Mouse (Mus musculus) testis, adult 2 months (tissue): ENCODE measurements at regions not wholly inside any gene's neighbourhood (a gene's known extent, or its start where the extent isn't known, plus 50 kb on each side); places are given as distances from the start of the nearest gene placed in this dataset.
A peak's percentile ranks its signal among the peaks of the same experiment; 100 is the strongest.

ENCODE experiments used
- H3K27ac ChIP-seq: fragments of 200-500 bp; 2 replicates; pipeline ENCODE4 v1.5.1; 2012; ENCODE audit warnings: low read depth, low read length; ENCODE audit not compliant: control insufficient read depth, insufficient read depth
- H3K27me3 ChIP-seq: fragments of 200-500 bp; 2 replicates; pipeline ENCODE4 v1.6.1; 2012; ENCODE audit warnings: mild to moderate bottlenecking, low read length, moderate library complexity; ENCODE audit not compliant: control insufficient read depth, insufficient read depth
- H3K36me3 ChIP-seq: fragments of 200-500 bp; 2 replicates; pipeline ENCODE4 v1.6.1; 2012; ENCODE audit warnings: mild to moderate bottlenecking, low read length; ENCODE audit not compliant: control insufficient read depth, insufficient read depth
- H3K4me1 ChIP-seq: fragments of 200-500 bp; 2 replicates; pipeline ENCODE4 v1.6.1; 2012; ENCODE audit warnings: low read length; ENCODE audit not compliant: control insufficient read depth, insufficient read depth
- H3K4me3 ChIP-seq: fragments of 200-500 bp; 2 replicates; pipeline ENCODE4 v1.5.1; 2012; ENCODE audit warnings: low read depth, mild to moderate bottlenecking, low read length, moderate library complexity, mixed read lengths; ENCODE audit not compliant: control insufficient read depth
- CTCF ChIP-seq: fragments of 200-500 bp; IDR thresholded peaks from 2 replicates; pipeline ENCODE4 v1.5.1; 2012; ENCODE audit warnings: low read depth, mild to moderate bottlenecking, inconsistent platforms, low read length, moderate library complexity; ENCODE audit not compliant: control insufficient read depth, insufficient read depth, insufficient replicate concordance
- POLR2A ChIP-seq: fragments of 200-500 bp; IDR thresholded peaks from 2 replicates; pipeline ENCODE4 v1.6.1; 2012; ENCODE audit warnings: low read depth, mild to moderate bottlenecking, inconsistent platforms, low read length, moderate library complexity; ENCODE audit not compliant: control insufficient read depth

DNA sequence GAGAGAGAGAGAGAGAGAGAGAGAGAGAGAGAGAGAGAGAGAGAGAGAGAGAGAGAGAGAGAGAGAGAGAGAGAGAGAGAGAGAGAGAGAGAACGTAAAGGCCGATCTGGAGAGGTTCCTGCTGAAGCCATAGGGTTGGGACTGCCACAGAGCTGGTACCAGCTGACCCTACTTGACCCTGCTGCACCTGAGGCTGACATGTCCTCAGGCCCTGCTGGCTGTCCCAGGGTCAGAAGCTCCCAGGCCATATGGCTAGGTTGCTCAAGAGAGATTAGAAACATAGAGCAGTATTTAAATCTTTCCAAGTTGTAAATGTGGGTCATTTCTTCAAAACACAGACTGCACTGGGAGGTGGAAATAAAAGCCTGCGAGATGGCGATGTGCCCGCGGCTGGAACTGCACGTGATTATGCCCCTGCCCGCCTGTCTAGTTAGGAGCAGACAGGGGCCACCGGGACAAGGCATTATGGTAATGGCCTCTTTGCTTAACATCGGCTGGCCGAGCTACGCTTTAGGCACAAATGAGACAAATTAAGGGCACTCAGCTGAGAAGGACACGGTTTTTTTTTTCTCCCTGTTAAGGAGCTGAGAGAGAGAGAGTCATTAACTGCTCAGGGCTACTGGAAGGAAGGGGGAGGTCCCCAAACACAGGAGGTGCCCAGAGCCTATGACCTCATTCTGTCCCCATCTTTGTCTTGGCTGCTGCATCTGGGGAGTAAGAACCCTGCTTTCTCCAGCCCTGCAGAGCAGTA lies 115.9 kb upstream of the 1700021F07Rik start:
- Histone ChIP-seq H3K4me3 (no peak overlapping the region), H3K36me3 (no peaks in the 10 kb centered on the region), H3K27me3 (no peaks in the 10 kb centered on the region), H3K27ac (no peak overlapping the region), H3K4me1 (no peaks in the 10 kb centered on the region)
- TF ChIP-seq POLR2A = no peak
- no peak for TF ChIP-seq CTCF

DNA sequence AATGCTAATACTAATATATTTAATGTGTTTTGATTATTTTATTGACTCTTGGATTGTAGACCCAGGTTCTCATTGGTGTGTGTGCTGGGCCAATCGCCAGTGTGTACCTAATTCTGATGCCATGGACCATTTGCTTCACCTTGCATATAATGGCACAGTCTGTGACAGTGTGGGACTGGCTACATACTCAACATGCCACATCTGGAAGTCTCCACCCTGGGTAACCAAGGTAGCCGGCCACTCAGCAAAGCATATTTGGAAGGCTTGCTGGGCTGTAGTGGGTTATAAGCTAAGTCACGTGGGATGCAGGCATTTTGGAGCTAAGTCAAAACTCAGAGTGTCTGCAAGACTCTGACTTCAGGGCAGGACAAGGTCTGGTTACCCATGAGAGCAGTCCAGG lies 115.3 kb upstream of the 1700021F07Rik start:
- Histone ChIP-seq H3K27me3 (no peaks in the 10 kb centered on the region), H3K4me3 (no peak overlapping the region), H3K4me1 (no peaks in the 10 kb centered on the region), H3K27ac (no peak overlapping the region), H3K36me3 (no peaks in the 10 kb centered on the region)
- no peak for TF ChIP-seq CTCF
- no peak for TF ChIP-seq POLR2A

DNA sequence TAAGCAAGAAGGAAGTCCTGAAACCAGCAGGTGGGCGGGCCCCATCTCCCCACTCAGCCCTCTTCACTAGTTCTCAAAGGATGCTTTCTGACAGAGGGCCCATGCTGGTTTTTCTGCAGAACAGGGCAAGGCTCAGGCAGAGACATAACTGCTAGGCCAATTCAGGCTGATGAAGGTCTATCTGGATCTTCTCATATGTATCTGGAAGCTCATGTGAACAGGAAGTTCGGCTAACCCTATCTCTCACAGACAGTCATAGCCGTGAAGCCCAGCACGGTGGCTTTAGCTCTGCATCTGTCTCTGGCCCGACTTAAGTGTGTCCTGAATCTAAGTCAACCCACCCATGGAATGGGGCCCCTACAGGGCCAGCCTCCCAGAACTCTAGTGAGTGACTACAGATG lies 113.7 kb upstream of the 1700021F07Rik start:
- TF ChIP-seq CTCF (no peak), POLR2A (no peak)
- no peaks in the 10 kb centered on the region for H3K36me3 ChIP-seq
- H3K27ac ChIP-seq = no peak overlapping the region

DNA sequence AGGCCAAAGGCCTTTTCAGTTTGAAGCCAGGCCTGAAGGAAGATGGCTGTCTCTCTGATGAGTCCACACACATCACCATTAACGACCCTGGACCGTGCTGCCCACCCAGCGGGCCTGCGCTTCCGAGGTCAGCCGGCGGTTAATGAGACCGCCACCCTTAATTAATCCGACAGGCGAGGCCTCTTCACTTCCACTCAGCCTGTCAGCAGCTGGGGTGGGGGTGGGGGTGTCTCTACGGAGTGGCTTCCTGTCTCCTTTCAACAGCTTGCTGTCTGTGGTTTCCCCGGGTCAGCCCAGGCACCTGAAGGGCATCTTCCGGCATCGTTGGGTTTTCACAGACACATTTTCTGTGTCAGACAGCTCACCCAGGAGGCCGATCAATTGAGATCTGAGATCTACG lies 113.0 kb upstream of the 1700021F07Rik start:
- Histone ChIP-seq H3K27ac (no peak overlapping the region), H3K4me1 (no peaks in the 10 kb centered on the region), H3K27me3 (no peaks in the 10 kb centered on the region), H3K36me3 (no peaks in the 10 kb centered on the region), H3K4me3 (no peak overlapping the region)
- TF ChIP-seq POLR2A = no peak
- TF ChIP-seq CTCF = no peak

More for the DNA sequence above, 113.7 kb upstream of the 1700021F07Rik start:
- no peaks in the 10 kb centered on the region for H3K27me3 ChIP-seq
- H3K4me3 ChIP-seq = no peak overlapping the region
- no peaks in the 10 kb centered on the region for H3K4me1 ChIP-seq

DNA sequence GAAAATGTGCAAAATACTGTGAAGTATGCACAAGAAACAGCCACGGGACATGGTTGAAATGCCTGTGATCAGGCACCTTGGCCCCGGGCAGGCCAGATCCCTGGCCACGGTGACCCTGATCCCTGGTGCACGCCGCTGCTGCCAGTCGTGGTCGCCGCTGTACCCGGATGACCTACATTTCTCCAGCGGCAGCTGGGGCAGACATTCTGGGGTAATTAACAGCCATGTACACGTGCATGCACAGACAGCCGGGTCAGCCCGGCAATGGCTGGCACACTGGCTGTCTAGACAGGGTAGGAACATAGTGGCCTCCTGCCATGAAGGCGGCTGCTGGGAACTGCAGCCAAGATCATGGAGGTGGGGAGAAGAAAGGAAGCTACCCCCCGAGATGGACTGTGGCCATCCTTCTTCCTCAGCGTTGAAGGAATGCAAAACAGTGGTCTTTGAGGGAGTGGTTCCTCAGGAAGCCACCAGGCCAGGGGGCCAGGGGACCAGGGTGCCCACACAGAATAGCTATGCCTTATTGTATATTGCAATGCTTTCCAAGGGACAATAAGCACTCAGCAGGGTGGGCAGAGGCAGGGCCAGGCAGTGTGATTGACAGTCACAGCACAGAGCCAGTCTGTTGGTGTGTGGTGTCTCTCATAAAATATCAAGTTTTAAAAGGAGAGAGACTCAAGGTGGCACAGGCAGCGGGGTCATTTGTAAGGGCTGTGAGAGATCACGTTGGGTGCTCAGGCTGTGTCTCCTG lies 108.3 kb upstream of the 1700021F07Rik start:
- H3K27ac ChIP-seq = no peak overlapping the region
- H3K4me1 ChIP-seq = no peaks in the 10 kb centered on the region
- TF ChIP-seq POLR2A (no peak), CTCF (no peak)
- no peaks in the 10 kb centered on the region for H3K27me3 ChIP-seq
- no peaks in the 10 kb centered on the region for H3K36me3 ChIP-seq
- H3K4me3 ChIP-seq = no peak overlapping the region

DNA sequence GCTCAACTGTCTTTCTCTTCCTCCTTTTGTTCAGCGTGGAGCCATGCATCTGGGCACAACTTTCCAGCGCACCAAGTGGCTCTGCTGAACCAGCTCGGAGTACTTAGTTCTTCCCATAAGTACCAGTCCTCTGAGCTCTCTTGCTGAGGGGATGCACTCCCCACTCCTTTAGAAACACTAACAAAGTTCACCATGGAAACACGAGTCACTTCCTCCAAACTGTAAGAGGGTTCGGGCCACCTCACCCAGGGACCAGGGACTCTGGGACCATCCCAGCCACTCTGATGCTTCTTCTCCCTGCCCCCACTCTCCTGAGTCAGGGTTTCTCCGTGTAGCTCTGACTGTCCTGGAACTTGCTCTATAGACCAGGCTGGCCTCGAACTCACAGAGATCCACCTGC lies 107.0 kb upstream of the 1700021F07Rik start:
- H3K36me3 ChIP-seq = no peaks in the 10 kb centered on the region
- H3K27me3 ChIP-seq = no peaks in the 10 kb centered on the region
- TF ChIP-seq POLR2A (no peak), CTCF (no peak)
- no peak overlapping the region for H3K27ac ChIP-seq
- H3K4me1 ChIP-seq = no peaks in the 10 kb centered on the region
- no peak overlapping the region for H3K4me3 ChIP-seq

DNA sequence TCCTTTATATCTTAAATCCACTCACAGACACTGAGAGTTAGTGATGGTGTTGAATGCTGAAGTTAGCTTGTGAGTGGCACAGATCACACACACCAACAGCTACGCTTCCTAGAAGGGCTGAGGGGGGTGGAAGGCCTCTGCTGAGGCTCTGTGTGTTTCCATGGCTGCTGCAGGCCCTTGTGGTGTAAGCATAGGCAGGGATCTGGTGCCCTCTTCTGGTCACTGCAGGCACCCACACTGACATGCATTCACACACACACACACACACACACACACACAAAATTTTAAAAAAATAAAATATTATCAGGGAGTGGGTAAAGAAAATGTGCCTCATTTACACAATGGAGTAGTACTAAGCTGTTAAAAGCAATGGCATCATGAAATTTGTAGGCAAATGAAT lies 105.5 kb upstream of the 1700021F07Rik start:
- Histone ChIP-seq H3K27me3 (no peaks in the 10 kb centered on the region), H3K27ac (no peak overlapping the region), H3K4me1 (no peaks in the 10 kb centered on the region), H3K4me3 (no peak overlapping the region), H3K36me3 (no peaks in the 10 kb centered on the region)
- TF ChIP-seq CTCF (peak; percentile 44; the same call in 1 of the 2 replicates), POLR2A (no peak)
